Mouse (Mus musculus) 3T3-L1 (cell line): ENCODE measurements around the gene Efcab11.

Experiments
- DNase-seq: peaks from one replicate; pipeline ENCODE4 v3.0.0-alpha.2; 2015; ENCODE audit warnings: low read depth, low spot score

The Efcab11 gene

GRCm38 (mm10) chr12:99756213-99756612 lies 128.0 kb downstream of the Efcab11 start:
- no peak for DNase-seq

DNA sequence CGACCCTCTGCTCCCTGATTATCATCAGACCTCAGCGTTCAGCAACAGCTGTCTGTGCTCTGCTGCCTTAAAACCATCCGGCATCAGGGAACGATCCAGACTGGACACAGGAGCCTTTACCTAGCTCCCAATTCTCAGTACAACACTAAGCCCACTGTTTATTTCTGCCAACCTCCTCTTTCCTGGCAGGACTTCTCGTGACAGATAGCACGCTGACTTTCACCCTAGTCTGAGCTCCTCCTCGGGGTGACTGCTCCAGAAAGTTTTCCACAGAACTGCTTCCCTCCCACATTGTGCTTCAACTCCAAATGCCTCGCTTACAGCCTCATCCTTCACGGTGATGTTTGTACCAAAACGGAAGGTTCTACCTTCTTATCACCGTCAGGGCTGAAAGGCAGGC lies 131.3 kb downstream of the Efcab11 start:
- no peak for DNase-seq

- DNase-seq = no peak
Measured at GRCm38 (mm10) chr12:99749391-99749790, 134.8 kb downstream of the Efcab11 start.

- DNase-seq = no peak
Measured at GRCm38 (mm10) chr12:99741631-99742030, 142.6 kb downstream of the Efcab11 start.

GRCm38 (mm10) chr12:99739211-99739610 lies 145.0 kb downstream of the Efcab11 start:
- DNase-seq = no peak

DNA sequence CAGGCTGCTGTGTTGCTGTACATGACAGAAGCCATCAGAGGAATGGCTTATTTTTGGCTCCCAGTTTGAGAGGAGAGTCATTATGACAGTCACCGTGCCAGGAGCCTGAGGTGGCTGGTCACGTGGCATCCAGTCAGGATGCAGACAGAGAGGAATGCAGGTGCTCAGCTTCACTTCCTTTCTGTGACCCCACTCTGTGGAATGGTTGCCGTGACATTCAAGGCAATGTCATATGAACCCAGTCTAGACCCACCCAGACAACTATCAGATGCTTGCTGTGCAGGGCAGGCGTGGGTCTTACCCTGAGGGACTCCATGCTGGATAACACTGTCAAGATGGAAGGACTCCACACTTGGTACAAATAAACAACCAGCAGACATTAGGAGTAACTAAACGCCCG lies 146.0 kb downstream of the Efcab11 start:
- no peak for DNase-seq

DNA sequence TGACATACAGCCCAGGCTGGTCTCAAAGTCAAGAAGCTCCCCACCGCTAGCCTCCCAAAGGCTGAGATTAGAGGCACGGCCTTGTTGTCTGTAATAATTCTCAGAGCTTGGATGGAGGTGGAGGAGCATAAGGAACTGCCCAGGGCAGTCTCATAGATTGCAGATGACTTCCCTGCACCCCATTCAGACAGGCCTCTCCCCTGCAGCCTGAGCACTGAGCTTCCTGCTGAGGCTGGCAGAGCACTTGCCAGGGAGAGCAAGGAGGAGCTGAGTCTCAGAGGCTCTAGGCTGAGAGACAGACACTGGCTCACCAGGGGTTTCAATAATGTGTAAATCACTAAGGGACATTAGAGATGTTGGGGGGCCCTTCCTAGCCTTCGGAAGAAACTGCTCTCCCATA lies 147.3 kb downstream of the Efcab11 start:
- DNase-seq = no peak

DNA sequence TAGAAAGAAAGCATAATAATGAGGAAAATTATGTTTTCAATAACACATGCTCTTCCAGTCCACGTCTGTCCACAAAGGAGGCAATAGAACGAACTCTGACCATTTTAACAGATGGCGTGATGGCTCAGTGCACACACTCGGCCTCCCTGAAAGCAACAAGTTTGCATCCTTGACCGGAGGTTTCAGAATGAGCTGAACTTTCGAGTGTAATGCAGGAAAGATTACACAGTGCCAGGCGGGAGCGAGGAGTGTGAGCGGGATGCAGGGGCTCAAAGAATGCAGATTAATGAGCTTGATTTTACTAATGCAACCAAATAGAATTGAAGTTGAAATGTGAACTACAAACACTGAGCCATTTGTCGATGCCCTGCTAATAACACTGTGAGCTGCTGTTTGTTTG lies 149.1 kb downstream of the Efcab11 start:
- no peak for DNase-seq

DNA sequence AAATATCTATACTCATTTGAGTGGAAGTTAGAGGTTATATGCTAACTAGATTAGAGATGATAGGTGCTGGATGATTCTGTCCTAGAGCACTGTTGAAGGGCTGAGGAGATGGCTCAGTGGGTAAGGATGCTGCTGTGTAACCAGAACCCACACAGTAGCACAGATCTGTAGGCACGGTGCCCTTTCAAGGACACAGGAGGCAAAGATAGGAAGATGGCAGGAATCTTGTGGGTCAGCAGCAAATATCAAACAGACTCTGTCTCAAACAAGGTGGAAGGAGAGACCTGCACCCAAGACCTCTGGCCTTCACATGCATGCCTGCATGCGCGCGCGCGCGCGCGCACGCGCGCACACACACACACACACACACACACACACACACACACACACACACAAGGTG lies 160.0 kb downstream of the Efcab11 start:
- DNase-seq = no peak

- no peak for DNase-seq
Measured at GRCm38 (mm10) chr12:99723791-99724190, 160.4 kb downstream of the Efcab11 start.

GRCm38 (mm10) chr12:99721318-99721717 lies 162.9 kb downstream of the Efcab11 start:
- DNase-seq = no peak

DNA sequence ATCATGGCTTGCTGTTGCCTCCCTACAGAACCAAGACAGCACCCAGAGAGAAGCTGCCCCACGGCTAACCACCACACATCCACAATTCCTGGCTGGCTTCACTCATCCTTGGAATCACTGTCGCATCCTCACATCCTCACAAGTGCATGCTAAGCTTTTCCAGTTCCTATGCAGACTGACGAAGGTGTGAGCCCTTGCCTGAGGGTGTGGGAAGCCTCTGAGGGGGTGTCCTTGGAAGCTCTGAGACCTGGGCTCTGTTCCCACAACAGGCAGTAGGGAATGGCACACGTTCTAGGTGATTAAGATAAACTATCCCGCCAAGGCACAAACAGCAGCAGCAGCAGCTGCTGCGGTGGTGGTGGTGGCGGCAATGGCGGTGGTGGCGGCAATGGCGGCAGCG lies 164.5 kb downstream of the Efcab11 start:
- no peak for DNase-seq

DNA sequence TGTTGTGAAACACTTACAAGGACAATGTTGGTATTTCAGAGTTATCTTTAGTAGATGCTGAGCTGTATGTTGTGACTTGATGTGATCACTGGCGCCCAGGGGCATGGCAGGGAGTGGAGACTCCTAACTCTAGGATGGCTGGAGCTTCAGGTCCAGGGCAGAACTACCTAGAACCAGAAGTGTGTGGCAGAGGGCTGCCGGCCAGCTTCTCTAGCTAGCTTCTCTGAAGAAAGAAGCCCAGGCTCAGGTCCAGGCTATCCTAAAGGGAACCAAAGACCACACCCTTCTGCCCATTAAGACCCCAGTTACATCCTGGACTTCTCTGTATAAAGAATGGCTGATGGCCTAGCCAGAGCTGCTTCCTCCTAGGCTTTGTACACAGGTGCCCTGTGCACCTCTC lies 166.1 kb downstream of the Efcab11 start:
- DNase-seq = no peak

GRCm38 (mm10) chr12:99716038-99716610 lies 168.1 kb downstream of the Efcab11 start:
- no peak for DNase-seq

DNA sequence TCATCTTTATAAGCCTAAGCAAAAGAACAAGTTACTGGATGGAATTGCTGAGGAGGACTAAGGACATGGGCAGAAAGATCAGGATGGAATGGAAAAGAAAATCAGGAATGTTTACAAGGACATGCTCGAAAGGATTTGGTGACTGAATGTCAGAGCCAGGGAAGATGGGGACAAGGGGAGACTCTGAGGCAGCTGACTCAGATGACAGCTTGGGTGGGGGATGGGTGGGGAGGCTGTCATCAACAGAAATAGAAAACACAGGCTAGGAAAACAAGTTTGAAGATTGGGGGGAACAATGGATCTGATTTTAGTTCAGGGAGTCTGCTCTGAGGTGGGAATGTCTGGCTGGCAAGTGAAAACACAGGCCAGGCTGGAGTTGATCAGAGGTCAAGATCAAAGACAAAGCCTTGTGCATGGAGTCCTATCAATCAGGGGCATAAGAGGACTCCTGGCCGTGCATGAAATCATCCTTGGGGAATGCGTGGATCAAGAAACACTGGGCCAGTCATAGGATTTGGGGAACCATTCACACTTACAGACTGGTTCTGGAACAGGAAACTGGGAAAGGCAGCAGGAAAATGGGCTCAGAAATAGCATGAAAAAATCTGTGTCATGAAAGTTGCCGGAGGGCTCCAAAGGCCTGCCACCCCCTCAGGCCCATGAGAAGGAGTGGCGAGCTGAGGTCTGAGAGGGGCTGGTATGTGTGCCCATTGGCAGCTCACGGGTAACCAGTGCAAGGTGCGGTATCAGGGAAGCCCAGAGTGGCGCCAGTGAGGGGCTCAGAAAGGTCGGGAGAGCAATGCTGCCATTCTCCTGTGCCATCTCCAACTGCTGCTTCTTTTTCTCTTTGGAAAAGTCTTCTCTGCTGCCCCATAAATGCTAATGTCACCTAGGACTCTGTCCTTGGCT lies 168.9 kb downstream of the Efcab11 start:
- no peak for DNase-seq

- no peak for DNase-seq
Measured at GRCm38 (mm10) chr12:99712214-99712613, 172.0 kb downstream of the Efcab11 start.

DNA sequence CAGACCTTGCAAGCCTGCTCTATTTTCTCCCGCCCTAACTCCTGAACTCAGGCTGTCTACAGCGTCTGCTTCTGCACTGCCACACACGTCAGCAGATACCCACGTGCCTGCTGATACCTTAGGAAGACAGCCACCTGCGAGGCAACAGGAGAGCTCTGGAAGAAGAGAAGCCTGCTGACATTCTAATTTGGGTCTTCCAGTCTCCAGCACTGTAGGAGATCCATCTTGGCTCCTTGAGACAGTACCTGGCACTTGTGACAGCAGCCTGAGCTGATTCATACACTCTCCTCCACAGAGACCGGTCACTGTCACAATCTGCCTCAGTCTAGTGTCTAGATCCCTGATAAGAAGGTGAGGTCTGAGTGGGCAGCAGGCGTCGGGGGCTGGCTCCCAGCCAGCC lies 182.0 kb downstream of the Efcab11 start:
- DNase-seq = no peak

GRCm38 (mm10) chr12:99700380-99700779 lies 183.9 kb downstream of the Efcab11 start:
- no peak for DNase-seq

GRCm38 (mm10) chr12:99699379-99700023 lies 184.7 kb downstream of the Efcab11 start:
- DNase-seq = no peak

DNA sequence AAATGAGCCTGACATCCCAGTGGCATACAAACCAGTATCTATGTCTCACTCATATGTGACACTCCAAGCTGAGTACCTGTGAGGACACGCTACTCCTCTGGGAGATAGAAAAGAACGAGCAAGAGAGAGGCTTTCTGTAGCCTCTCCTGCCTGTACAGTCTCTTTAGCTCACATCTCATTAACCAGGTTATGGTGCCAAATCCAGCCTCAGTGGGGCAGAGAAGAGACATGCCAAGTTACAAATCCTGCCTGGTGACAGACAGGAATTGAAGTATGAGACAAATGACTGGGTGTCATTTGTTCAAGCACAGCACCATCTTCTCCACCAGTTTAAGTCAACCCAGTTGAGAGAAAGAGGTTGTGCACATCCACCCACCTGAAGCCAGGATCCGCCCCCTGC lies 190.2 kb downstream of the Efcab11 start:
- DNase-seq = no peak

DNA sequence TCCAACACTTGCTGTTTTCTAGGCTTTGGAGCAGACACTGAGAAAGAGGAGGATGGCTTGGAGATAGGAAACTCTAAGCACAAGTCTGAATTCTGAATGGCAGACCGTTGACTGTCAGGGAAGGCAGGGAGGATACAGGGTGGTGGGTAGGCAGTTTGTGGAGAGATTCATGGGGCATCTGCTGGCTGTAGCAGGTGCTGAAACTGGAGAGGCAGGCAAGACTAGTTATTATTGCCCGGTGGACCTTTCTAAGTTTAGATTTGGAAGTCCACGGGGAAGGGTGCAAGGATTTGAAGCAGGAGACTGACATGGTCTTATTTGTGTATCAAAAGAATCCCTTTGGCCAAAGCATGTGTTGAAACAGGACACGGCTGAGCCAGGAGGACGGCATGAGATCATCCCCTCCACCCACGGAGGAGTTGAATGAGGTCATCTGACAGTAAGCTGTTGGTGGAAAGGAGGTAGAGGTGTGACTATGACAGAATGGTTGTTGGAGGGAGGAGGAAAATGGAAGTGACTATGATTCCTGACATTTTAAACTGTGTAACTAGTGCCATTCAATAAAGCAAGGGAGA lies 197.7 kb downstream of the Efcab11 start:
- no peak for DNase-seq

GRCm38 (mm10) chr12:99685451-99686100 lies 198.7 kb downstream of the Efcab11 start:
- DNase-seq = no peak
